Mouse (Mus musculus) bone marrow macrophage, adult 2 months (primary cell): ENCODE data around the gene Gcnt3. TPM values are rescaled to one million over a fixed set of nuclear protein-coding genes. Genes with fewer than 3 reads are reported as not detected.

Source experiments
- H3K27ac ChIP-seq: 2 replicates; pipeline ENCODE4 v1.5.1; 2012; ENCODE audit warnings: low read depth, low read length; ENCODE audit not compliant: insufficient read depth
- H3K4me1 ChIP-seq: 2 replicates; pipeline ENCODE4 v1.6.1; 2012; ENCODE audit warnings: low read length; ENCODE audit not compliant: control insufficient read depth, insufficient read depth
- H3K4me3 ChIP-seq: 2 replicates; pipeline ENCODE4 v1.5.1; 2012; ENCODE audit warnings: mild to moderate bottlenecking, low read length, moderate library complexity; ENCODE audit not compliant: insufficient read depth
- CTCF ChIP-seq: IDR thresholded peaks from 2 replicates; pipeline ENCODE4 v1.5.1; 2012; ENCODE audit warnings: low read depth, mild to moderate bottlenecking, low read length, moderate library complexity
- POLR2A ChIP-seq: IDR thresholded peaks from 2 replicates; pipeline ENCODE4 v1.6.1; 2012; ENCODE audit warnings: mild to moderate bottlenecking, low read depth, low read length, borderline replicate concordance
- polyA plus RNA-seq: library from polyadenylated mRNA; stranded (reverse); fragments of >200 nt; gene quantifications from 2 replicates; pipeline ENCODE4 v1.2.4, GENCODE M21; 2012; ENCODE audit not compliant: missing spikeins, insufficient read depth, insufficient read length

The Gcnt3 gene
- polyA plus RNA-seq, 1 experiment: not detected

DNA sequence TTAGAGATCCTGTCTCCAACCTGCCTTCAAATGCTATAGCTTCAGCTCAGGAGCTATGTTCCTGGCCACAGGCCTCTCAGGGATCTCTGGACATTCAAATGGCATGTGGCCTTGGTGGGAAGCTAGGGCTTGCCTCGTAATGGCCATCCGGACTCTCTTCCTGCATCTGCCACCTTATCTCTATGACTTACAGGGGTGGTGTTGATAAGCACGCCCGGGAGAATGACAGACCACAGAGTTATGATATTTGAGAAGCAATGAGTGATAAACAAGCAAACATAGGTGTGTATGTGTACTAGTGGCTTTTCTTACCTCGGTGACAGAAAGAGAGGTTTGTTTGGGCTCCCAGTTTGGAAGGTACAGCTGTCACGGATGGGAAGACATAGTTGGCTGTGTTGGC lies 8.4 kb upstream of the Gcnt3 start:
- H3K27ac ChIP-seq: no peak overlapping the region
- peaks cover 10% of the 10 kb centered on the region for H3K4me1 ChIP-seq
- no peak overlapping the region for H3K4me3 ChIP-seq
- no peak for TF ChIP-seq POLR2A
- no peak for TF ChIP-seq CTCF

GRCm38 (mm10) chr9:70044865-70045264 lies 7.0 kb upstream of the Gcnt3 start:
- Histone ChIP-seq H3K27ac (no peak overlapping the region), H3K4me3 (no peak overlapping the region), H3K4me1 (peaks cover 7% of the 10 kb centered on the region)
- TF ChIP-seq CTCF (no peak), POLR2A (no peak)

DNA sequence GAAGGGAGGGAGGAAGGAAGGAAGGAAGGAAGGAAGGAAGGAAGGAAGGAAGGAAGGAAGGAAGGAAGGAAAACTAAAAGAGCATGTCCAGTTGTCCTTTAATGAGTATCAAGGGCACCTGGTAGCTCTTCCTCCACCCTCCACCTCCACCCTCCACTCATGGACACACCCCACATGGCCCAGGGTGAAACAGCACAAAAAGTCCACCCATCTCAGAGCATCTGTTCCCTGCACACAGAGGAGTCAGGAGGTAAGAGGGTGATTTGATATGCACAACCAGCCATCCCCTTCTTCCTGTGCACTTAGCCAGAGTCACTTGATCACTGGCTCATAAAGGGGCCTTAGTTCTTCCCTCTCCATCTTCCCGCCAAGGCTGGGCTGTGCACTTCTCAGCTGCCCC lies 5.0 kb upstream of the Gcnt3 start:
- Histone ChIP-seq H3K4me1 (no peaks in the 10 kb centered on the region), H3K27ac (no peak overlapping the region), H3K4me3 (no peak overlapping the region)
- TF ChIP-seq POLR2A (no peak), CTCF (no peak)

DNA sequence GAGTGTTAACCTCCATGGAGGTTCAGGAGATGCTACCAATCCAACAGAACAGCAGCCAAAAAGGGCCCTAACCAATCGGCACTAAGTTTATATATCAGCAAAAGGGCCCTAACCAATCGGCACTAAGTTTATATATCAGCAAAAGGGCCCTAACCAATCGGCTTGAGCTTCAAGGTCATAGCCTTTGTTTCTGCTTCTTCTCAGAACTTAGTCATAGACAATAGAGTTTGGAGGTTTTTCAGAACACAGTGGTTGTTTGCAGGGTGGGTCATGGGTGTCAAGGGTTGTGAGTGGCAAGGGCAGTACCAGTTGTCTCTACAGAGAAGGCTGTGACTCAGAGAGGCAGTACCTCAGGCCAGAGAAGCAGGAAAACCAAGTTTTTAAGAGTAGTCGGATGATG lies 4.2 kb upstream of the Gcnt3 start:
- TF ChIP-seq CTCF: no peak
- no peak for TF ChIP-seq POLR2A
- H3K4me3 ChIP-seq: no peak overlapping the region
- H3K4me1 ChIP-seq: no peaks in the 10 kb centered on the region
- H3K27ac ChIP-seq: no peak overlapping the region

GRCm38 (mm10) chr9:70040570-70040969 lies 2.7 kb upstream of the Gcnt3 start:
- Histone ChIP-seq H3K4me1 (no peaks in the 10 kb centered on the region), H3K4me3 (no peak overlapping the region), H3K27ac (no peak overlapping the region)
- TF ChIP-seq POLR2A (no peak), CTCF (no peak)

DNA sequence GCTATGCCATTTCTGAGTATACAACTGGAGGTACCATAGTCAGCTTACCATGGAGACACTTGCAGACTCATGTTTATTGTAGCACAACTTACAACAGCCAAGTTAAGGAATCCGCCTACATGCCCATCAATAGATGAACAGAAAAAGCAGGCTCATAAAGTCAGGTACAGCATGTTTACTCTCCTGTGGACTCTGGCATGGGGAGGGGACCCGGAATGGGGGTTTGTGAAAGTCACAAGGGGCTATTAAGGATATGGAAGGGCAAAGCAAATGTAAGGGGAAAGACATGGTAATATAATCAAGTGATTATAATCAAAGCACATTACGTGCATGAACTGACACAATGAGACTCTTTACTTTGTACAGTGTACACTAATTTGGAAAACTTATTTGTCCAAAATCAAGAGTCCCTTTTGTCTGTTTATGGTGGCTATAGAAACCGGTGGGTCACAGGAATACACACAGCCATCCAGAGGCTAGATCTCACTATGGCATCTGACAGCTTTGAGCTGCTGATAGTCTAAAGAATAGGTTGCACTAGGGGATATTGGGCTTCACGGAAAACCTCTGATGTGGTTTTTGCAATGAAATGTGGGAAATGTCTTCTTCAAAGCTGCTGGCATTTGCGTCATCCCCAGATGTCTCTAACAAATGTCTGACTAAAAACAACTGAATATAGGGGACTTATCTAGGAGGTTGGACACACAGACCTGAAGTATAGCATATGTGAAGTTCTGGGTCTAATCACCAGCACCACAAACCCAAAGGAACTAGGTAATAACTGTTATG lies 1.9 kb upstream of the Gcnt3 start:
- no peak for TF ChIP-seq POLR2A
- TF ChIP-seq CTCF: no peak
- no peaks in the 10 kb centered on the region for H3K4me1 ChIP-seq
- H3K4me3 ChIP-seq: no peak overlapping the region
- no peak overlapping the region for H3K27ac ChIP-seq

GRCm38 (mm10) chr9:70036646-70037045 lies 1.2 kb downstream of the Gcnt3 start:
- no peak overlapping the region for H3K4me3 ChIP-seq
- TF ChIP-seq CTCF: no peak
- no peak for TF ChIP-seq POLR2A

DNA sequence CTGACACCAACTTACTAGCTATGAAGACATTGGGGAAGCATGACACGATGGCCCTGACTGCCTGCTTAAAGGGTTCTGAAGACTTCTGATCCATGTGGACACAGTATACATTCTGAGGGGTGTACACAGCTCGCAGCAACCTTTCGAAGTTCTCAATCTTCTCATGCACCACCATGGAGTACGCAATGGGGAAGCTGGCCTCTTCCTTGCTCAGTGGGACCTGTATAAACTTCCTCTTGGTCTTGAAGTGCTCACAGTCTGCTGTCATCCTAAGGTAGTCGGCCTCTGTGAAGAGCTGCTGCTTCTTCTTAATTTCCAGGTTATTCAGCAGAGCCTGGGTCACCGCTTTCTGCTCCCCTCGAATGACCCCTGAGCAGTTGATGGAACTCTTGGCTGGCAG lies 3.2 kb downstream of the Gcnt3 start:
- Histone ChIP-seq H3K4me1 (peaks cover 7% of the 10 kb centered on the region; the same call in 1 of the 2 replicates), H3K4me3 (no peak overlapping the region), H3K27ac (no peak overlapping the region)
- no peak for TF ChIP-seq CTCF
- no peak for TF ChIP-seq POLR2A

More at GRCm38 (mm10) chr9:70036646-70037045, 1.2 kb downstream of the Gcnt3 start:
- peaks cover 7% of the 10 kb centered on the region; the same call in 1 of the 2 replicates for H3K4me1 ChIP-seq
- no peak overlapping the region for H3K27ac ChIP-seq

DNA sequence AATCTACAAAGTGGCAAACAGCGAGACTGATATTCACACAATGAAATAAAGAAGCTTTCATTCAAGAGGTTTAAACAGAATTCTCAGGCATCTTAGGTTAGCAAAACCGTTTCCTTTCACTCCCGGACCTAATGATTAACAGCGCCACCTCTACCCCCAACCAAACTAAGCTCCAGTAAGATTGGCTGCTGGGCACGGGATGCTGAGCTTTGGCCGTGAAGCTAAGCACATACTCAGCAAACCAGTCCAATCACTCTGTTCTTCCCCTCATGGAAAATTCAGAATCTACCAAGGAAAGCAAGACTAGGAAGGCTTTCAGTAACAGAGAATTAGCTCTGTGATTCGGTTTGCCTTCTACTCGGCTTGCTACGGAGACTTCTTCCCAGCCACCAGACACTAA lies 4.8 kb downstream of the Gcnt3 start:
- TF ChIP-seq POLR2A (no peak), CTCF (no peak)
- Histone ChIP-seq H3K27ac (no peak overlapping the region), H3K4me1 (peaks cover 7% of the 10 kb centered on the region; the same call in 1 of the 2 replicates), H3K4me3 (no peak overlapping the region)

DNA sequence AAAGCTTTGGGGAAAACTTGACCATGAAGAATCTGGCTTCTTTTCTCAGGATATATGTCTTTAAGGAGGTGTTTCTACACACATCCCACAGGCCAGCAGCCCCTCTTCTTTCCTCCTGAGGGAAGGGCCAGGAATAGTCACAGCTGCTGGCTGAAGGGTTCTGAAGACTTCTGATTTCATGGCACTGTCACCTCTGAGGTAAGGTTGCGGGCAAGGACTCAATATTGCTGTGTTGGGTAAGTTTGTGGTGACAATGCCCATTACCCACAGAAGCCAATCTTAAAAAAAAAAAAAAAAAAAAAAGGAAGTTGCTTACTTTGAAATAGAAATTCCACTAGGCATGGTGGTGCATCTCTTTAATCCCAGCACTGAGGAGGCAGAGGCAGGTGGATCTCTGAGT lies 5.7 kb downstream of the Gcnt3 start:
- peaks cover 7% of the 10 kb centered on the region; the same call in 1 of the 2 replicates for H3K4me1 ChIP-seq
- no peak overlapping the region for H3K27ac ChIP-seq
- TF ChIP-seq POLR2A (no peak), CTCF (no peak)
- no peak overlapping the region for H3K4me3 ChIP-seq

DNA sequence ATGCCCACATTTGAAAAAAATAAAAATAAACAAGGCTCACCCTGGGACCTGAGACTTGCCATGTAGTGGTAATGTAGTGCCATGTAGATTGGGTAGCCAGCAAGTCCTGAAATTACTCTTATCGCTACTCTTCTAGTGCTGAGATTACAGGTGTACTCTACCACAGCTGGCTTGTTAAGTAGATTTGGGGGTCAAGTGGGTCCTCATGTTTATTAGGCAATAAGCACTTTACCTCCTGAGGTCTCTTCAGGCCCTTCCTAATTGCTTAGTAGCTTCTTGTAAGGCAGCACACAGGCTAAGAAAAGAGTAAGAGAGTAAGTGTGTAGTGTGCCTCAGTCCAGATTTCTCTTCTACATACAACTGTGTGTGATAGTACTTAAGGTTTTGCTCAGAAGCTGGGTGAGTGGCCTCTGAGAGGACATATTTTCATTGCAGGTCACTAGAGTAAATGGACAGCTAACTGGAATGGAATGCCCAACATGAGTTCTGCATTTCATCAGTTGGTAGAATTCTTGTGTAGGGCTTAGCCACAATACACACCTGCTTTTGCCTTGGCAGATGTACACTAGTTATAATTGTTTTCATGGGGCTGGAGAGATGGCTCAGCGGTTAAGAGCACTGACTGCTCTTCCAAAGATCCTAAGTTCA lies 12.4 kb downstream of the Gcnt3 start:
- TF ChIP-seq CTCF (no peak), POLR2A (no peak)
- Histone ChIP-seq H3K4me3 (no peak overlapping the region), H3K27ac (no peak overlapping the region), H3K4me1 (peaks cover 6% of the 10 kb centered on the region)
